26 mouse cellular contexts compared by ENCODE assay signal in the genomic region with DNA sequence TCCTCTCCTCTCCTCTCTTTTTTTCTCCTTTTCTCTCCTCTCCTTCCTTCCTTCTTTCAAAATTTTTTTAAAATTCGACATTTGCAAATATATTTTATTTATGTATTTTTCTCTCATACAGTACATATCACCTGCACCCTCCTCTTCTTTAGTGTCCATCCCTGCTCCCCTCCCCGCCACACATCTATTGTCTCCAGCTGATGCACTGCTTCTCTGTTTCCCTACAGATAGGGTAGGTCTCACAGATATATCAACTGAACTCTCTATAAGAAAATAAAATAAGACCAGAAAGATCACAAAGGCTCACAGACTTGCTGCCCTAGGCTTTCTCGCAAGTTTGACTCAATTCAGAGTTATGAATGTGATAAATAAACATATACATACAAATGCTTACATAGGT.
"Had no signal": no experiment of that assay in that cellular context is flagged by ENCODE, and none has a peak within 500 bp of the region (broad histone marks: within the 10 kb centered on the region; RNA-seq: fewer than 3 reads in every experiment).

No protein-coding gene starts in this region.

- H3K27ac ChIP-seq: gastrocnemius, adult 2 months; heart, embryonic 10.5 days; hindbrain, embryonic 10.5 days; hindbrain, embryonic 12.5 days; hindbrain, embryonic 14.5 days; intestine, embryonic 15.5 days; limb, embryonic 13.5 days; limb, embryonic 15.5 days; liver, embryonic 15.5 days had no signal

- H3K4me2 ChIP-seq: heart, embryonic 12.5 days; hindbrain, embryonic 12.5 days; hindbrain, embryonic 14.5 days; intestine, embryonic 15.5 days; limb, embryonic 13.5 days; limb, embryonic 15.5 days; liver, embryonic 15.5 days had no signal

- H3K9ac ChIP-seq: heart, embryonic 12.5 days; hindbrain, embryonic 12.5 days; hindbrain, embryonic 14.5 days; intestine, embryonic 15.5 days; limb, embryonic 13.5 days; limb, embryonic 15.5 days; liver, embryonic 15.5 days had no signal

- H3K27me3 ChIP-seq: heart, embryonic 12.5 days; hindbrain, embryonic 12.5 days; intestine, embryonic 15.5 days; limb, embryonic 13.5 days; limb, embryonic 15.5 days; liver, embryonic 15.5 days had no signal

- H3K9me3 ChIP-seq: heart, embryonic 10.5 days; heart, embryonic 12.5 days; hindbrain, embryonic 10.5 days; hindbrain, embryonic 12.5 days; intestine, embryonic 15.5 days; limb, embryonic 13.5 days; limb, embryonic 15.5 days; liver, embryonic 15.5 days had no signal

- H3K36me3 ChIP-seq: heart, embryonic 10.5 days; heart, embryonic 12.5 days; hindbrain, embryonic 10.5 days; hindbrain, embryonic 12.5 days; intestine, embryonic 15.5 days; limb, embryonic 13.5 days; limb, embryonic 15.5 days; liver, embryonic 15.5 days had no signal

- H3K4me1 ChIP-seq: heart, embryonic 10.5 days; heart, embryonic 12.5 days; hindbrain, embryonic 10.5 days; hindbrain, embryonic 12.5 days; intestine, embryonic 15.5 days; limb, embryonic 13.5 days; limb, embryonic 15.5 days; liver, embryonic 15.5 days had no signal

- DNase-seq: gastrocnemius, adult 2 months; gastrocnemius, postnatal 10 days; gastrocnemius, postnatal 25 days; heart, adult 18-20 months; heart, postnatal 10 days; heart, postnatal 4 days; kidney, adult 18-20 months; kidney, adult 8-10 months; kidney, postnatal 10 days; kidney, postnatal 25 days; kidney, postnatal 4 days; layer of hippocampus, adult 9-11 months; layer of hippocampus, postnatal 36 days; left cerebral cortex, postnatal 4 days had no signal

- ATAC-seq: hindbrain, embryonic 16.5 days; inflammation-experienced regulatory T-cells, adult 6 months; intestine, embryonic 15.5 days; intestine, postnatal 0 days had no signal

- H3K4me3 ChIP-seq: gastrocnemius, adult 2 months; heart, embryonic 10.5 days; heart, embryonic 12.5 days; hindbrain, embryonic 10.5 days; hindbrain, embryonic 12.5 days; intestine, embryonic 15.5 days; limb, embryonic 13.5 days; limb, embryonic 15.5 days; liver, embryonic 15.5 days had no signal
